Mouse (Mus musculus): ENCODE data around the gene Trp63. TPM values are rescaled to one million over a fixed set of nuclear protein-coding genes. Genes with fewer than 3 reads are reported as not detected.
A peak's percentile ranks its signal among the peaks of the same experiment; 100 is the strongest.

Gene Trp63
- polyA plus RNA-seq, 1 experiment, result 0.52 TPM

DNA sequence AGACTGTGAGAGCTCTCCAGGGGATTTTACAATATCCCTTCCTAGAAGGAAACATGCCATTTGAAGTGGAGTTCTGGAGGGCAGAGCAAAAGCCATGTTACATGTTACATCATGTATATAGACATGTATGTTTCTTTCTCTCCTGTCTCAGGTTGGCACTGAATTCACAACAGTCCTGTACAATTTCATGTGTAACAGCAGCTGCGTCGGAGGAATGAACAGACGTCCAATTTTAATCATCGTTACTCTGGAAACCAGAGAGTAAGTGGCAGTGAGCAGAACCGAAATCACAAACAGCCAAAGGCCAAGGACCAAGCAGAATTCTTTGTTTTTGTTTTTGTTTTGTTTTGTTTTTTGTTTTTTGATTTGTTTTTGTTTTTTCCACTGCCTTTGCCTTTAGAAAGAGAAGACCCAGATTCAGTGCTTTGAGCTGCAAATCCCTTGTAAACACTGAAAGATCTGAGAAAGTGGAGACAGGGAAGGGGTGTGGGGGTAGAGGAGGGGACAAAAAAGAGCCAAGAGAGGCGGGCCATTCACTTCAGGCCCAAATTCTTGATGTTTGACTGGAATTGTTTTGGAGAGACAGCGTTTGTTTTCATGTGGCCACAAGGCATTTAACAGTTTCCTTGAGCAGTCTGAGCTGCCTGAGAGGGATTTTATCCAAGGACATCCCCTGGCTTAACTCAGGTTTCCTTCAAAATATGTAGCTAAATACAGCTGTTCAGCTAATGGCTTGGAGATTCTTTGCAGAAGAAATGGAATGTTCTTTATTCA lies 181.7 kb downstream of the Trp63 start:
- TF ChIP-seq CTCF (conservative IDR thresholded peaks at IDR 0.05; ENCODE audit: insufficient read depth, insufficient read length, low read depth, low read length), result no peak
- no peak for TF ChIP-seq POLR2A (IDR thresholded peaks at IDR 0.05; ENCODE audit: low read depth, low read length)
- Histone ChIP-seq H3K36me3 (ENCODE audit: control insufficient read depth, insufficient read depth, low read length) (no peaks in the 10 kb centered on the region), H3K27me3 (replicated peaks; ENCODE audit: control insufficient read depth, insufficient read depth, low read length) (no peaks in the 10 kb centered on the region), H3K4me3 (ENCODE audit: insufficient read depth, low read depth, low read length) (no peak overlapping the region), H3K4me1 (ENCODE audit: control insufficient read depth, insufficient read depth, low read length) (no peaks in the 10 kb centered on the region), H3K27ac (ENCODE audit: insufficient read depth, low read depth, low read length) (no peak overlapping the region)
- DNase-seq, result no peak
- 67% methylated on average over 7 of the region's 7 CpGs for WGBS

DNA sequence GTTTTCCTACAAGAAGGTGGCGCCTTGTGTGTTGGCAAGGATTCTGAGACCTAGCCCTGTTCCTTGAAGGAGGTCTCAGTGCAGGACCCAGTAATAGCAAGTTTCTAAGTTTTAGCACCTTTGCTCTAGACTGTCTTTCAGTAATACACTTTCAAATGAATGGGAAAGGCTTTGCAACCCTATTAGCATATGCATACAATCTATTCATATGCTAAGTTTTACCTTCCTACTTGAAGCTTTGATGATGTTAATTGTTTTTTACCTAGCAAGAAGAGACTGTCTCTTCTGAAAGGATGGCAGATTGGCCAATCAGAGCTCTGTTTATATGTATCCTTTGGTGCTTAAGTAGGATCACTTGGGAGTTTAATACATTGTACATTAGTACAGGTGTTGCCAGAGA lies 187.9 kb downstream of the Trp63 start:
- H3K27ac ChIP-seq (ENCODE audit: insufficient read depth, low read depth, low read length), result no peak overlapping the region
- peaks cover 3% of the 10 kb centered on the region; the same call in 1 of the 2 replicates for H3K4me1 ChIP-seq (ENCODE audit: control insufficient read depth, insufficient read depth, low read length)
- 86% methylated on average over 1 of the region's 1 CpGs for WGBS
- TF ChIP-seq CTCF (conservative IDR thresholded peaks at IDR 0.05; ENCODE audit: insufficient read depth, insufficient read length, low read depth, low read length), result no peak
- TF ChIP-seq POLR2A (IDR thresholded peaks at IDR 0.05; ENCODE audit: low read depth, low read length), result no peak
- no peak for DNase-seq
- H3K4me3 ChIP-seq (ENCODE audit: insufficient read depth, low read depth, low read length), result no peak overlapping the region
- no peaks in the 10 kb centered on the region for H3K27me3 ChIP-seq (replicated peaks; ENCODE audit: control insufficient read depth, insufficient read depth, low read length)
- no peaks in the 10 kb centered on the region for H3K36me3 ChIP-seq (ENCODE audit: control insufficient read depth, insufficient read depth, low read length)

DNA sequence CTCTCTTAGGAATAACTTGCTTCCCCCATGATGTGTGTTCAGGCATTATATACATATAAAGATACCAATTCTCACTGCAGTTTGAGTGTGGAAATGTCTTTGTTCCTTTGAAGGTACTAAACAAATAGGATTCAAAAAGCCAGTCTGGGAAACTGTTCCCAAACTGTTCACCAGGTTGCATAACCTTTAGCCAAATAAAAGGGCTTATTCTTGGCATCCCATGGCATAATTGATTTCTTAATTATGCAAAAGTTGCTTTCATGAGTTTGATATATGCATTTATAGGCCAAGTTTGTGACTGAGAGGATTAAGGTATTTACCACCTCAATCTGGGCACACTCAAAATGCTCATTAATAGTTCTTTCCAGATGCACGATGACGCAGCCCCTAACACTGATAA lies 192.1 kb downstream of the Trp63 start:
- no peak for TF ChIP-seq POLR2A (IDR thresholded peaks at IDR 0.05; ENCODE audit: low read depth, low read length)
- TF ChIP-seq CTCF (conservative IDR thresholded peaks at IDR 0.05; ENCODE audit: insufficient read depth, insufficient read length, low read depth, low read length), result no peak
- DNase-seq, result no peak
- Histone ChIP-seq H3K4me1 (ENCODE audit: control insufficient read depth, insufficient read depth, low read length) (peaks cover 8% of the 10 kb centered on the region; the same call in 1 of the 2 replicates), H3K4me3 (ENCODE audit: insufficient read depth, low read depth, low read length) (no peak overlapping the region), H3K27me3 (replicated peaks; ENCODE audit: control insufficient read depth, insufficient read depth, low read length) (no peaks in the 10 kb centered on the region), H3K36me3 (ENCODE audit: control insufficient read depth, insufficient read depth, low read length) (no peaks in the 10 kb centered on the region), H3K27ac (ENCODE audit: insufficient read depth, low read depth, low read length) (no peak overlapping the region)
- 77% methylated on average over 2 of the region's 2 CpGs for WGBS

DNA sequence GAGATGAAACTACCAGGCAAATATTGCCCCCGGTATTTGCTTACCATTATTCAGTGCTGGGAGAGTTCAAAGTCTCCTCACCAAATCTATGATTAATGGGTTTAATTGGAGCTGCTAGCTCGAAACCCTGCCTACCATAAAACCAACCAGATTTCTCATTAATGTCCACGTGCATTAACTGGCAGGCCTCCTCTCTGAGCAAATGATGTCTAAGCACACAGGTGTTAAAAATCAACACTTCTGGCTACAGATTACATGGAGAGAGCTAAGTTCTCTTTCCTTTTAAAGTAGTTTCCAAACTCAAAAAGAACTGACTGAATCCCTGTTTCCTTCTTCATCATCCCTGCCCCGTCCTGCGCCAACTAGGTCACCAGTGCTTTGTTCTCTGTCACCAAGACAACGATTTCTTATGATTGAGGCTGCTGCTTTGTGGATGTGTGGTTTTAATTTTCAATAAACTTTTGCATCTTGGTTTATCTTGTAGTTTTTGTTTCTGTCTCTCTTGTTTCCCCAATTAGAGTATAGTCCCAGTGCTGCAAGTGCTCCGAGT lies 193.9 kb downstream of the Trp63 start:
- TF ChIP-seq POLR2A (IDR thresholded peaks at IDR 0.05; ENCODE audit: low read depth, low read length) (no peak), CTCF (conservative IDR thresholded peaks at IDR 0.05; ENCODE audit: insufficient read depth, insufficient read length, low read depth, low read length) (no peak)
- 52% methylated on average over 7 of the region's 7 CpGs for WGBS
- peak; percentile 92 for DNase-seq
- Histone ChIP-seq H3K36me3 (ENCODE audit: control insufficient read depth, insufficient read depth, low read length) (no peaks in the 10 kb centered on the region), H3K4me3 (ENCODE audit: insufficient read depth, low read depth, low read length) (no peak overlapping the region), H3K27me3 (replicated peaks; ENCODE audit: control insufficient read depth, insufficient read depth, low read length) (no peaks in the 10 kb centered on the region), H3K4me1 (ENCODE audit: control insufficient read depth, insufficient read depth, low read length) (peaks cover 8% of the 10 kb centered on the region; the same call in 1 of the 2 replicates), H3K27ac (ENCODE audit: insufficient read depth, low read depth, low read length) (peak overlapping the region; percentile 99)

DNA sequence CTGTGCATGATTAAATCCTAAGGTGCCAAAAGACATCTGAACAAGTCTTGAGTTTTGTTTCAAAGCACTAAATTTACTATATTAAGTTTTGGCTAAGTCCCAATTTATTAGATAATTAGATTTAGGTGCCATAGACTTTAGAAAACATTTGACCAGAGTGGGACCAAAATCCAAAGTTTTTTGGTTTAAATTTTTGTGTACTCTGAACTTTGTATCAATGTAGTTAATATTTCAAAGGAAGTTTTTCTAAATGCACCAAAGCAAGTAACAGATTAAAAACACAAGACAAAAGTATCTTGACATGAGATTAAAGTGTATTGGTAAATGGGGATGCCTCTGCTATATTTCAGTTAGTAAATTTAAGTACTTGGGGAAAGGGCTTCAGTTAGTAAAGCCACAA lies 194.6 kb downstream of the Trp63 start:
- TF ChIP-seq POLR2A (IDR thresholded peaks at IDR 0.05; ENCODE audit: low read depth, low read length), result no peak
- no peak for TF ChIP-seq CTCF (conservative IDR thresholded peaks at IDR 0.05; ENCODE audit: insufficient read depth, insufficient read length, low read depth, low read length)

DNA sequence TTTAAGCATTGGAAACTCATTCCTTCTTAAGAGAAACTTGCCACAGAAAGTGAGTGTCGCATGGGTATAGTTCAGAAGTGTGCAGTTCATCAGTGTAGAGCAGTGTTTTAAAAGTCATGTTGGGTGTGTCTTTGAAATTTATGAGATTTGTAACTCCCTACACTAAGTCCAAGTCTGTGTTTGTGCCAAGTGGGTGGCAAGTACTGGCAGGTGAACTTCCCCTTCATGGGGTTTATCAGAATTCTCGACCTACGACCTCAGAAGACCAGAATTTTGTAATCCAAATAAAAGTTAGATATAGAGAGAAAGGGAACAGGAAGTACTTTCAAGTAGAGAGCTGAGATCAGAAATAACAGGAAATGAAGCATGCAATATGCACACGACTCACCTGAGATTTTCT lies 215.5 kb downstream of the Trp63 start:
- DNase-seq, result no peak
- Histone ChIP-seq H3K4me3 (ENCODE audit: insufficient read depth, low read depth, low read length) (no peak overlapping the region), H3K27me3 (replicated peaks; ENCODE audit: control insufficient read depth, insufficient read depth, low read length) (no peaks in the 10 kb centered on the region), H3K36me3 (ENCODE audit: control insufficient read depth, insufficient read depth, low read length) (no peaks in the 10 kb centered on the region), H3K27ac (ENCODE audit: insufficient read depth, low read depth, low read length) (no peak overlapping the region), H3K4me1 (ENCODE audit: control insufficient read depth, insufficient read depth, low read length) (no peaks in the 10 kb centered on the region; the same call in 1 of the 2 replicates)
- TF ChIP-seq CTCF (conservative IDR thresholded peaks at IDR 0.05; ENCODE audit: insufficient read depth, insufficient read length, low read depth, low read length) (no peak), POLR2A (IDR thresholded peaks at IDR 0.05; ENCODE audit: low read depth, low read length) (no peak)
- 74% methylated on average over 4 of the region's 4 CpGs for WGBS

More for the DNA sequence above, 194.6 kb downstream of the Trp63 start:
- H3K36me3 ChIP-seq (ENCODE audit: control insufficient read depth, insufficient read depth, low read length), result no peaks in the 10 kb centered on the region
- peak; percentile 66 for DNase-seq
- no peak overlapping the region for H3K4me3 ChIP-seq (ENCODE audit: insufficient read depth, low read depth, low read length)
- H3K27ac ChIP-seq (ENCODE audit: insufficient read depth, low read depth, low read length), result peak overlapping the region; percentile 95
- no peaks in the 10 kb centered on the region for H3K27me3 ChIP-seq (replicated peaks; ENCODE audit: control insufficient read depth, insufficient read depth, low read length)
- H3K4me1 ChIP-seq (ENCODE audit: control insufficient read depth, insufficient read depth, low read length), result peaks cover 8% of the 10 kb centered on the region; the same call in 1 of the 2 replicates

DNA sequence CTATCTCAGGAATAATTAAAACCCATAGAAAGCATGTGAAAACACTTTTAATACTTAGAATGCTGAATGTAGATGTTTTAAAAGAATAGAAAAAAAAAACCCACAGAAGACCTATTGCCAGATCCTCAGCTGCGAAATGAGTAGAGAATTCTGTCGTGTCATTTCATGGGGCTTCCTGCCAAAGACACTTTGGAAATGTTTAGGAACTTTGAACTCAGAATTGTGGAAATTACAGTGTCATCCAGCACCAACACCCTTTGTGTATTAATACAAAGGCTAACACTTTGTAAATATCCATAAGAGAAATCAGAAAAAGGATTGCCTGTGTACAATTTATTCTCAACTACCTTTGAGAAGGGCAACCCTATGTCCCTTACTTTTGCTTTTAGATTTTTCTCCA lies 216.1 kb downstream of the Trp63 start:
- TF ChIP-seq CTCF (conservative IDR thresholded peaks at IDR 0.05; ENCODE audit: insufficient read depth, insufficient read length, low read depth, low read length), result no peak
- TF ChIP-seq POLR2A (IDR thresholded peaks at IDR 0.05; ENCODE audit: low read depth, low read length), result no peak
- no peak overlapping the region for H3K27ac ChIP-seq (ENCODE audit: insufficient read depth, low read depth, low read length)
- peak; percentile 58 for DNase-seq
- H3K4me1 ChIP-seq (ENCODE audit: control insufficient read depth, insufficient read depth, low read length), result no peaks in the 10 kb centered on the region; the same call in 1 of the 2 replicates
- H3K4me3 ChIP-seq (ENCODE audit: insufficient read depth, low read depth, low read length), result no peak overlapping the region
- H3K27me3 ChIP-seq (replicated peaks; ENCODE audit: control insufficient read depth, insufficient read depth, low read length), result no peaks in the 10 kb centered on the region
- H3K36me3 ChIP-seq (ENCODE audit: control insufficient read depth, insufficient read depth, low read length), result no peaks in the 10 kb centered on the region
- WGBS, result 54% methylated on average over 2 of the region's 2 CpGs
